Mouse (Mus musculus) layer of hippocampus, adult 2 months (tissue): ENCODE measurements around the gene Mapk13. TPM values are rescaled to one million over a fixed set of nuclear protein-coding genes. Genes with fewer than 3 reads are reported as not detected.
"Not testable (repeated sequence)": the region's sequence is repeated elsewhere in the genome, so short reads cannot be mapped to it uniquely, and the experiment has no call there.

Experiments
- DNase-seq, 2 experiments: peaks; one replicate each; pipeline ENCODE4 v3.0.0; 2022; ENCODE audit warnings: low spot score in 2 of 2
- H3K27ac ChIP-seq: fragments of 200-600 bp; 2 replicates; pipeline ENCODE4 v1.8.1; 2022
- H3K4me3 ChIP-seq: fragments of 200-600 bp; 2 replicates; pipeline ENCODE4 v1.8.1; 2022; ENCODE audit warnings: mild to moderate bottlenecking
- CTCF ChIP-seq: fragments of 200-600 bp; conservative IDR thresholded peaks from 2 replicates; pipeline ENCODE4 v1.8.1; 2022; ENCODE audit warnings: antibody characterized with exemption, mild to moderate bottlenecking, moderate library complexity
- long read RNA-seq, 2 experiments: library from polyadenylated mRNA; stranded (forward); transcript quantifications; one replicate each; pipeline ENCODE4 v2.0.0; 2021; ENCODE audit warnings: borderline mapping rate in 2 of 2
- total RNA-seq, 2 experiments: library from RNA; stranded (reverse); gene quantifications; 2 replicates each; pipeline ENCODE4 v1.2.3; 2021

The Mapk13 gene
- under 1 TPM; 0.59 to 0.66 TPM for total RNA-seq
- long read RNA-seq, experiment 1: 0 reads
- long read RNA-seq, experiment 2, partial matches to known transcripts: 1 of 2 reads
- long read RNA-seq, experiment 2, other reads (novel, unspliced or antisense): 0 of 2 reads

GRCm38 (mm10) chr17:28769121-28769874, at the start of gene Mapk13:
Mapk13 (plus strand) TSS chr17:28769297.
- DNase-seq: no peak
- Histone ChIP-seq H3K27ac (no peak within 1 kb of the TSS), H3K4me3 (peak within 1 kb of the TSS; percentile 33; the same call in 1 of the 2 replicates)
- no peak for TF ChIP-seq CTCF

GRCm38 (mm10) chr17:28725783-28726182, 43.3 kb upstream of the Mapk13 start, which contains the start of gene AC170998.1:
AC170998.1 (plus strand) TSS chr17:28726083.
- Histone ChIP-seq H3K27ac (no peak within 1 kb of the TSS), H3K4me3 (no peak within 1 kb of the TSS)
- TF ChIP-seq CTCF: no peak
- DNase-seq: no peak

DNA sequence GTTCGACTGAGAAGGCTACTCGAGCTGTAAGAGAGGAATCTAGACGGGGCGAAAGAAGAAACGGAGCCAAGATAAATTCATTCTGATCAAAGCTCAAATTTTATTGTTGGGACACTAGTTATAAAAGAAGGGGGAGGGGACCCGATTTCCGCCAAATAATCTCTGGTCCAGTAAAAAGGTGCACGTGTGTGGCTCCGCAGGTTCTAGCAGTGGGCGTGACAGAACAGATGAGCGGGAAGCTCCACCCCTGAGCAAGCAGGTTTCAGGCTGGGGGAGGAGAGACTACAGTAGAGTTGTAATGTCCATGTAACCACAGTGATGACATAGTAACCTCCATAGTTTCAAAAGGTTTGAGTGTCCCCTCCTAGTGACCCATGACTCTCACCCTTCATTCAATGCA, 41.6 kb upstream of the Mapk13 start:
- not testable (repeated sequence) for H3K4me3 ChIP-seq, H3K27ac ChIP-seq, DNase-seq

DNA sequence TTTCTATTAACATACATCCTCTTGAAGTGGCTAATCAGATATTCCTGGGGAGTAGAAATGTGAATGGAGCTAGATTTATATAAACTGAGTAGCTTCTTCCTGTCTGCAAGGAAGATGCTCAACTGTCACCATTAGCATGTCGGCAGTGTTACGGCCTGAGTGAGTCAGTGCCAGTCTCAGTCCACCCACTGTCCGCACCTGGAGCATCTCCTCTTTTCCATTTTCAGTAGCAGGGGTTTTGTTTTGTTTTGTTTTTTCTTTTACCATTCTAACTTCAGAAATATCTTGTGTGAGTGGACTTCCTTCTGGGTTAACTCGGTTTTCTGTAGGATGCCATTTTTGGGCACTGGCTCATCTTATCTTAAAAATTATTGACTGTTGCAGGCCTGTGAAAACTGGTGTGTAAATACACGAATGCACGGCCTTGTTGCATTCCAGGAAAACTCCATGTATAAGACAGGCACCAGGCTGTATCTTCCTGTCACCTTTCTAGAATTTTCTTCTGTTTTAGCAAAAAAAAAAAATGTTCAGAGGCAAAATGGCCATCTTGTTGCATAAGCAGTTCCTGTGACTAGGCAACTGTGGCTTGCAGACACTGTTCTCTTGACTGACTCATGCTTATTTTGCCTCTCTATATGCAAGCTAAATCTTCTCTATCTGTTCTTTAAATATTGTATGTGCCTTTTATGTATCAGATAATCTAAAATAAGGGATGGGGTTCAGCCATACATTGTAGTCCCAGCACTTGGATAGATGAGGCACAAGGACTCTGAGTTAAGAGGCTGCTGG, 33.6 kb upstream of the Mapk13 start:
- TF ChIP-seq CTCF: no peak
- no peak for DNase-seq
- H3K27ac ChIP-seq: peak overlapping the region; percentile 62

GRCm38 (mm10) chr17:28736486-28736885, 32.6 kb upstream of the Mapk13 start:
- DNase-seq: no peak
- H3K4me3 ChIP-seq: no peak overlapping the region
- H3K27ac ChIP-seq: peak overlapping the region; percentile 62
- TF ChIP-seq CTCF: no peak

More for the DNA sequence above, 33.6 kb upstream of the Mapk13 start:
- no peak overlapping the region for H3K4me3 ChIP-seq

DNA sequence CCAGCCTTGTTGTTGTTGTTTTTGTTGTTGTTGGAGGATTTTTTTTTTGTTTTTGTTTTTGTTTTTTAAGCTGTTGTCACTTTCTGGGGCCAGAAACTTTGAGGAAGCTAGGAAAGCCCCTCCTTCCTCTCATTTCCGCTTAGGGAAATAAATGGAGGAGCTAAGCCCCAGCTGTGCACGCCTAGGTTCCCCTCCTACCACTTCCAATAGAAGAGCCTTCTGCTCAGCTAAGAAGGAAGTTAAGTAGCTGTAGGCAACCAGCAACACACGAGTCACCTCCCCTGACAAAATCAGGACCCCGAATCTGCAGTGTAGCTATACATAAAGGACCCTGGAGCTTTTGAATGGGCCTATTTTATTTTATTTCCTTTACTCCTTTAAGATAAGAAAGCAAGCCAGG, 31.1 kb upstream of the Mapk13 start:
- Histone ChIP-seq H3K27ac (no peak overlapping the region), H3K4me3 (no peak overlapping the region)
- DNase-seq: no peak
- no peak for TF ChIP-seq CTCF

- no peak for TF ChIP-seq CTCF
- H3K4me3 ChIP-seq: no peak overlapping the region
- no peak for DNase-seq
- H3K27ac ChIP-seq: no peak overlapping the region
Observed at GRCm38 (mm10) chr17:28739244-28739643, 29.9 kb upstream of the Mapk13 start.

- H3K27ac ChIP-seq: peak overlapping the region; percentile 72
- H3K4me3 ChIP-seq: no peak overlapping the region
- DNase-seq: peak; percentile 36 to 44
- no peak for TF ChIP-seq CTCF
Observed at GRCm38 (mm10) chr17:28743145-28743866, 25.8 kb upstream of the Mapk13 start.

- H3K4me3 ChIP-seq: no peak overlapping the region
- peak overlapping the region; percentile 72; the same call in 1 of the 2 replicates for H3K27ac ChIP-seq
- no peak for DNase-seq
- TF ChIP-seq CTCF: peak; percentile 52
Observed at GRCm38 (mm10) chr17:28743916-28744315, 25.2 kb upstream of the Mapk13 start.

GRCm38 (mm10) chr17:28745773-28746172, 23.3 kb upstream of the Mapk13 start:
- no peak overlapping the region for H3K4me3 ChIP-seq
- no peak overlapping the region for H3K27ac ChIP-seq
- DNase-seq: no peak
- no peak for TF ChIP-seq CTCF

DNA sequence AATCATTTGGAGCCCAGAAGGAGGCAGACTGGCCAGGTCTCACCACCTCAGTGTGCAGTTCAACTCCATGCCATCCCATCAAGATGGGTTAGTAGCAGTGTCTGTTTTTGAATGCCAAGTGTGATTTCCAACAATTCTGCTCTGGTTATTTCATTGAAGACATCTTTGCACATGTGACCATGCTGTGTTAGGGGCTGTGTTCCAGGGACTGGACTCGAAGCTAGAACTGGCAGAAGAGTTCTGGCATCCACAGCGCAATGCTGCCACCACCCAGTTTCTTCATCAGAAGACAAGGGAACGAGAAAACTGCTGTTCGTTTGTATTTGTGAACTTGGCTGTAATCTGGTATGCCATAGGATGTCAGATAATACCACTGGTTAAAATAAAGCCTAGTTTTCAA, 21.1 kb upstream of the Mapk13 start:
- Histone ChIP-seq H3K4me3 (no peak overlapping the region), H3K27ac (no peak overlapping the region)
- TF ChIP-seq CTCF: no peak
- no peak for DNase-seq

DNA sequence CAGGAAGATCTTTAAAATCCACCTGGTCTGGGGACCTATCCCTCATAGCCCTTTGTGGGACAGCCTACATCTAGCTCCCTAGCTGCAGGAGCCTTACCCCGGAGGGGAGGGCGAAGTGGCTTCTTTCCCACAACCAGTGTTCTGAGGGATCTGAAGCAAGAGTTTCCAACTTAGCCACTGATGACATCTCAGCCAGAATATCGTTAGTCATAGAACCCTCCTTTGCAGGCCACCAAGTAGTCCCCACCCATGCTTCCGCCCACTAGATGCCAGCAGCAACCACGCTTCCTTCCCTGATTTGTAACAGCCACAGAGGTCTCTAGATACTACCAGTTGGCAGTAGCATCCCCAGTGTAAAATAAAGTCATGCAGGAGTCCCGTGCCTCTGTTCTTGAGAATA, 18.5 kb upstream of the Mapk13 start:
- DNase-seq: no peak
- TF ChIP-seq CTCF: no peak
- no peak overlapping the region for H3K4me3 ChIP-seq
- H3K27ac ChIP-seq: no peak overlapping the region

- TF ChIP-seq CTCF: no peak
- no peak for DNase-seq
- Histone ChIP-seq H3K27ac (no peak overlapping the region), H3K4me3 (no peak overlapping the region)
Observed at GRCm38 (mm10) chr17:28756447-28756846, 12.7 kb upstream of the Mapk13 start.
